Mouse (Mus musculus): ENCODE results near the gene Pitpnm2.

Gene Pitpnm2

DNA sequence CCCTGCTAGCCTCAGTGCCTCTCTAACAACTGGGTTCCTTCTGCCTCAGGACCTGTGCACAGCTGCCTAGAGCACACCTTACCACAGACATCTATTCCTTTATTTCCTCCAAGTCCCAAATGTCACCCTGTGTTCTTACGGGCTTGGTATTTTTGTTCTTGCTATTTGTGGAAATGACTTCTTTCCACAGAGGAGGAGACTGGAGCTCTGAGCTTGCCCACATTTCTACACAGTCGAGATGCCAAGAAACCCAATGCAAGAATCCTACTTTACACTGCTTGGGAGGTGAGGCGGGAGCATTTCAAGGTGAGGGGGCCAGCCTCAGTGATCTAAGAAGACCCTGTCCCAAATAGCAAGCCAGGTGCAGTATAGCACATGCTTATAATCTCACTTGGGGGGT, 164.0 kb downstream of the Pitpnm2 start:
- no peak for DNase-seq

- peak; percentile 88 for DNase-seq
Observed at GRCm38 (mm10) chr5:124084588-124085173, 164.9 kb downstream of the Pitpnm2 start.

DNA sequence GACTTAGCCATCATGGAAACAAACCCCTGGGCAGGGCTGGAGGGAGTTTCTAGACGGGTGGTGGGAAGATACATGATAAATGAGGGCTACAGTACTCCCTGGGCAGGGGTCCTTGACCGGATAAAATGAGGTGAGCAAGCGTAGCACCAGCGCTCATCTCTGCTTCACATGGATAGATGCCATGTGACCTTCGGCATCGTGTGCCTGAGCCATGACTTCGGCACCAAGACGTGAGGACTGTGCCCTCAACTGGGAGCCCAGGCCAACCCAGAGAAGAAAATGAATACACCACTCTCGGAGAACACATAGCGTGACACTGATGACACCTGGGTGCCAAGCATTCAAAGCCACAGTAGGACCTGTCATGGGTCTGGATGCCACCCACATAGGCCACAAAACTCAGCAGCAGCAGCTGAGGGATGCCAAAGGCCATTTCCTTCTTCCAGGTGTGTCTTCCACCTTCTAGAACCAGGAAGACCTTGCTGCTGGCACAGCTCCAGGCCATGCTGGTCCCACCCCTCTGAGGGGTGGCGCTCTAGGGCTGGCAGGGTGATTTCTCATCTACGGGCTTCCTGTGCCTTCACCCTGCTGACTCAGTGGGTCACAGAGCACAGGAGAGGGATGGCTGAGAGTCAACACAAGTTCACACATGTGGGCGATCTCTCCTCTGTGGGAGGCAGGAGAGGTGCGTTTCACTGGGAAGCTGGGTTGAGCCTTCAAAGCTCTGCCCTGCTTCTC, 165.5 kb downstream of the Pitpnm2 start:
- no peak for DNase-seq

DNA sequence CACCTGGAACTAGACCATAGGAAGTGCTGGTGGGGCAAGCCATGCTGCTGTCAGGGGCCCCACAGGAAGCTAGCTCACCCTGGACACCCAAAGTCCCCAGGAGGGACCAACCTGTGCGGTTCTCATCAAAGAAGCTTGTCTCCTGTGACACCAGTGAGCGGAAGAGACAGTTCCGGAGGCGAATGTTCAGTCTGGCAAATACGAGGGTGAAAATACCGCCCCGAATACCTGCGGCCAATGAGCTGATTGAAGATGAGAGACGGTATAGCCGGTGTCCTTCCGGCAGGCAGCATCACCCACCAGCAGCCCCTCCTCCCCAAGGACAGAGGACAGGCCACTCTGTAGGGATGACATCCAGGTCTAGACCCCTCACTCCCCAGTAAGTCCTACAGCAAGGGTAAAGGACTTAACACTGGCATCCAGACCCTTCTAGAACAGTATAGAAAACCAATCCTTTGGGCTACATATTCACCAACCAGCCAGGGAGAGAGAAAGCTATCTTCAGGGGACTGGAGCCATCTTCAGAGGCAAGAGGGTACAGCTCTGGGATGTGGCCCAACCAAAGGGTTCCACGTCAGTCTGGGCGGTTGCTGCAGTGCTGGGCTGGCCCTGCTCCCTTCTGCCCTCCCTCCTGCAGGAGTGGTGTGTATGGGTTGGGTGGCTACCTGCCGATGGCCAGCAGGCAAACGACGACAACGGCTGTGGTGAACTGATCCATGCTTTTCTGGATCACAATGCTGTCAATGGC, 166.4 kb downstream of the Pitpnm2 start:
- DNase-seq: no peak

DNA sequence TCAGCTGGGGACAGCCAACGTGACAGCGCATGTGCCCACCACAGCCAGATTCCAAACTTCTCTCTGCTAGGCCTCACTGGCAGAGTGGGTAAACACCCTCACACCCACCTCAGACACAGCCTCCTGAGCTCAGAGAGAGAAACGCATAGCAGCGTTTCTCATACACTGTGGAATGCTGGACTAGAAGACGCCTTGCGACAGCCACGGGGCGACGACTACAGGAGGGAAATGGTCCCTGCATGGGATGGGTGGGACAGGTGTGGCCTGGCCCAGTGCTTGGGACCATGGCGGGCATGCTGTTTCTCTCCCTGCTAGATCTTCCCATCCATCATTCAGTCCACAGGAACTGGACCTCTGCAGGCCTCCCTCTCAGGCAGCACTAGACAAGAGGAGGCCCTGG, 167.1 kb downstream of the Pitpnm2 start:
- DNase-seq: no peak

- no peak for DNase-seq
Observed at GRCm38 (mm10) chr5:124079880-124080279, 169.7 kb downstream of the Pitpnm2 start.

- peak; percentile 45 for DNase-seq
Observed at GRCm38 (mm10) chr5:124078794-124079416, 170.7 kb downstream of the Pitpnm2 start.

GRCm38 (mm10) chr5:124077856-124078460, 171.6 kb downstream of the Pitpnm2 start:
- DNase-seq: no peak

- DNase-seq: no peak
Observed at GRCm38 (mm10) chr5:124077241-124077640, 172.3 kb downstream of the Pitpnm2 start.

DNA sequence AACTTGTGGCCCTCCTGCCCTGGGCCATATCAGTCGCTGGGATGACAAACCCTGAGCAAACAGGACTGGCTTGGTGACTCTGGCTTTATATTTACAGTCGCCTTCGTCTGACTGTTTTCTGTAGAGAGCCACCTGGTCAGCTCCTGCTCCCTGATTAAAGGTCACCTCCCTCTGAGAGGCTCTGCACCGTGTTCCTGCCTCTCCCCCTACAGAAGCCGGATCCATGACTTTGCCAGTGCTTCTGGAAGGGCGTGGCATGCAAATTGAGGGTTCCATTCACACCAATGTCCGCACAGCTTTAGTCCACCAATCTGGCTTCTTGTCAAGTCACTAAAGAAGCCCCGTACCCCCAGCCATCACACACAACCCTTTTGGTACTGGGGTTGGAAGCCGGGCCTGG, 173.0 kb downstream of the Pitpnm2 start:
- no peak for DNase-seq

GRCm38 (mm10) chr5:124075716-124076115, 173.8 kb downstream of the Pitpnm2 start:
- no peak for DNase-seq

- no peak for DNase-seq
Observed at GRCm38 (mm10) chr5:124074845-124075307, 174.7 kb downstream of the Pitpnm2 start.

- DNase-seq: no peak
Observed at GRCm38 (mm10) chr5:124073682-124074081, 175.9 kb downstream of the Pitpnm2 start.

- DNase-seq: no peak
Observed at GRCm38 (mm10) chr5:124069657-124070056, 179.9 kb downstream of the Pitpnm2 start.

Measured in lung, postnatal 10 days (tissue).